Mouse (Mus musculus) liver, postnatal 0 days (tissue): ENCODE results near the gene Cers5.

ENCODE experiments used
- CTCF ChIP-seq: sonication (generic); IDR thresholded peaks from 2 replicates; pipeline ENCODE4 v1.5.1; 2016; ENCODE audit warnings: antibody characterized with exemption, low read depth
- EP300 ChIP-seq: IDR thresholded peaks from 2 replicates; pipeline ENCODE4 v1.6.1; 2016; ENCODE audit warnings: antibody characterized with exemption, low read depth, mild to moderate bottlenecking

DNA sequence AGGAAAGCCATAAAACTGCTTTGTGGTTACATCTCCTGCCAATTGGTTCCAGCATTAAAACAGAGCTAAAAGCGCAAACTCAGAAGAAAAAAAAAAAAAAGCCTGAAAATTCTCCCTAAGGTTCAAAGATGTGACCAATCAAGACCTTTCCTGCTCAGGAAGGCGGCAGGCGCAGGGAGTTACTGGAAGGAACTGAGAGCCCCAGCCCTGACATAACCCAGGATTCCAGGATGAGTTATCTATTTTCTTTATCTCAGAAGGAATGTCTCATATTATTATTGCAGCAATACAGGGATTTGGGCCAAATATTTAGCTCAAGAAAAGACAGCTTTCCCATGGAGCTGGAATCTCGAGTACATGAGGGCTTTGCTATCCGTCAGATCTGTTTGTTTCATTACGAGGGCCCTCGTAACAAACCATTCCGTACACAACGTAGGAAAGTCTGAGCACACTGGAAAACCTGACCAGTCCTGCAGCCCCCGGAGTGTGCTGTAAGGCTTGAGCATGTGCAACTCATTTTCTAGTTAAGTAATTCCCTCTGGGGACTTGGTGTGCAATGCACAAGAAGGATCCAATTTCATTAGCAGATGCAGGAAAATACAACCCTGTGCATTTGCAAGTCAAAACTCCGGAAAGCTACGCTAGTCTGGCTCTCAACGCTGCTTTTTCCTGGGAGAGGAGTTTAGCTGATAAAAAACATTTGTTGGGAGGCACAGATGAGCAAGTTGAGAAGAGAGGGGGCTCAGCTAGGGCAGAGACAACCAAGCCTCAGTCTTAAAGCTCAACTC is 45.8 kb upstream of the Cers5 start:
- TF ChIP-seq CTCF (no peak), EP300 (no peak)
